Mouse (Mus musculus) kidney, adult 2 months (tissue): ENCODE data around the gene Olfr1419.

Experiments
- CTCF ChIP-seq: fragments of 200-500 bp; conservative IDR thresholded peaks from 2 replicates; pipeline ENCODE4 v1.5.1; 2011; ENCODE audit warnings: low read depth, mild to moderate bottlenecking, control low read depth, low read length, moderate library complexity, mixed read lengths; ENCODE audit not compliant: insufficient read depth, insufficient read length
- POLR2A ChIP-seq: fragments of 200-500 bp; IDR thresholded peaks from one replicate; pipeline ENCODE4 v1.6.1; 2011; ENCODE audit warnings: low read depth, low read length, control low read depth

GRCm38 (mm10) chr19:11886265-11886664, 11.4 kb upstream of the Olfr1419 start, which contains the start of gene Olfr1420:
- TF ChIP-seq CTCF (no peak), POLR2A (no peak)
